Mouse (Mus musculus) bone marrow, adult 2 months (tissue): ENCODE data around the gene Rbpj.

Source experiments
- CTCF ChIP-seq: fragments of 200-500 bp; IDR thresholded peaks from 2 replicates; pipeline ENCODE4 v1.5.1; 2011; ENCODE audit warnings: low read length, control low read depth; ENCODE audit not compliant: control insufficient read depth, insufficient read depth
- POLR2A ChIP-seq: fragments of 200-500 bp; IDR thresholded peaks from 2 replicates; pipeline ENCODE4 v1.6.1; 2011; ENCODE audit warnings: low read depth, mild to moderate bottlenecking, control low read depth, low read length, borderline replicate concordance; ENCODE audit not compliant: control insufficient read depth

DNA sequence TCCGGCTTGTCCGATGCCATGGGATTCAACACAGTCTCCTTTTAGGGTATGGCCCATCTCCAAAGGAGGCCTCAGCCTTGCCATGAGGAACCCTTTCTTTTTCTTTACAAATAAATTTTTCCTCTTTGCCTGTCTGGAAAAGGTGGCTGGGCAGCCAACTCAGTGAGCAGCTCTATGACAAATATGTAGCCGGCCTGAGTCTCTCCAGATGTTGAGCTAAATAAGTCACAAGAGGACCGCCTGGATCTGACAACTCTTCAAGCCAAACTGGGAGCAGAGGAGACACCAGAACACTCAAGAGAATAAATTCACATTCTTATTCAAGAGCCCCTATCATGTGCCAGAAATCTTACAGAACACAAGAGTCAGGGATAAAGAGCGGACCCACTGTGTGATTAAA, 10.5 kb upstream of the Rbpj start:
- TF ChIP-seq CTCF: no peak
- no peak for TF ChIP-seq POLR2A
